Mouse (Mus musculus): ENCODE data around the gene Ttc25.
"Not testable (repeated sequence)": the region's sequence is repeated elsewhere in the genome, so short reads cannot be mapped to it uniquely, and the experiment has no call there.

Ttc25 gene

DNA sequence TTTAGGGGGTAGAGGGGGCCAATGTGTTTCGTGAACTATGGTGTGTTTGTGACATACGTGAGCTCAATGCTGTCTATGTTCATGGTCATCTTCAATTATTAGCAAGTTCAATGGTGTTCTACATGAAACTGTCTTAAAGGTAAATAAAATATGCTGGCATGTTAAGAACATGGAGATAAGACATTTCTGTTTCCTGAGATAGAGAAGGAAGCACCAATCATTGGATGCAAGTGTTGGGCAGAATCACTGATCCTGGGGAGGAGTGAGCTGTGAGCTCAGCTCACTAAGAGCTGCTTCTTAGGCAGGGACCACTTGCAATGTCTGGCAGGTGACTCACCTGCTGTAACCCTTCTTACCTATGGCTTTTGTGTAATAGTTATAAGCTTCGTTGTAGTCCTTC, 56.0 kb downstream of the Ttc25 start:
- in situ Hi-C loops (cut with MboI, MseI), result no loop called here

DNA sequence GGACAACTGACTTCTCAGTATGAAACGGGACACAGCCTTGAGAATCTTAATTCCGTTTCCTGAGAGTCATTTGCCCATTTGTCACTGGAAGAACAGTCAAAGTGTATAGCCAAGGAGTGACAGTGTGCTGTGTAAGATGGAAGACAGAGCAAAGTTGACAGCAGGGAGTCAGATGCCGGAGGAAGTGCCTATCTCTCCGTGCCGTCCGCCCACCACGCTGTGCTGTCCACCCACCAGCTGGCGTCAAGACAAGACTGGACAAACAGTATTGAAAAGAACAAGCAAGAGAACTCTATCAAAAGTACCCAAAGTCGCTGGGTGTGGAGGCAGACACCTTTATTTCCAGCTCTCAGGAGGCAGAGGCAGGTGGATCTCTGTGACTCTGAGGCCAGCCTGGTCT, 57.7 kb downstream of the Ttc25 start:
- in situ Hi-C loops (cut with MboI, MseI), result no loop called here

DNA sequence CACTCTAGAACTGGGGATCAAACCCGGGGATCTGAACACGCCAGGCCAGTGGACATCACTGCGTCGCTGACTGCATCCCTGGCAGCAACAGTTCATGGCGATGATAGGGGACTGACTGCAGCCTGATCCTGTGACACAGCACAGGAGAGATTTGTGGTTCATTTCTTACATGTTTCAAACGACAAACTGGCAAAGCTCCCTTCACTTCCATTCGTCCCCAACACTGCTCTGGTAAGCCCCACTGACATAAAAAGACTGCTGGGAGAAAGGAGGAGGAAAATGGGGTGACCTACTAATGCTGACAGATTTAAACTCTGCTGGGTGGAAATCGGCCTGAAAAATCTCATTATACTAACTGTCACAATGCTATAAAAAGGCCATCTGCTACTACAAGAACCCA, 58.4 kb downstream of the Ttc25 start:
- in situ Hi-C loops (cut with MboI, MseI), result no loop called here

DNA sequence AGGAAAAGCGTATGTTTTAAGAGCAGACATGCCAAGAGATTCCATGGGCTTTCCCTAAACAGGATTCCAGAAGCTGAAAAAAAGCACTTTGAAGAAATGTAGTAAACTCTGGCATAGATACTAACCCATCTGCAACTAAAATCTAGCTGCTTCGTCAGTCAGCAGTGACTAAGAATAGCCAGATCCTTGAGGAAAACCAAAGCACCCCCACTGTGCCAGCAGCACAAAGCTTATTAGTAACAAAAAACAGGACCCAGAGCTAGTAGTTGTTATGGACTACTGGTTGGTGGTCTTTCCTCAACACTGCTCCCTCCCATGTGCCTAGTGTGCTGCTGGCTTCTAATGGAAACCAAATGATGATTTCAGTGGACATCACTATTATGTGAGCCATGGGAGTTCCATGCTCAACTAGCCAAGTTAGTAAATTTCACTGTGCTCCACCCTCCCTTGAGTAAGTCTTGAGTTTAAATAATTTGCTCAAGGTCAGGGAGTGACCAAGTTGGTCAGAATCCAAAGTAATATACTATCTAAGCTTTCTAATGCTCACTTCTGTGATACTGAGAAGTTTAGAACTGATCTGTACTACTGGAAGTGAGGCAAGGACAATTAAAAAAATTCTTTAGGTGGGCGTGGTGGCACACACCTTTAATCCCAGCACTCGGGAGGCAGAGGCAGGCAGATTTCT, 59.1 kb downstream of the Ttc25 start:
- in situ Hi-C loops (cut with MboI, MseI), result no loop called here

DNA sequence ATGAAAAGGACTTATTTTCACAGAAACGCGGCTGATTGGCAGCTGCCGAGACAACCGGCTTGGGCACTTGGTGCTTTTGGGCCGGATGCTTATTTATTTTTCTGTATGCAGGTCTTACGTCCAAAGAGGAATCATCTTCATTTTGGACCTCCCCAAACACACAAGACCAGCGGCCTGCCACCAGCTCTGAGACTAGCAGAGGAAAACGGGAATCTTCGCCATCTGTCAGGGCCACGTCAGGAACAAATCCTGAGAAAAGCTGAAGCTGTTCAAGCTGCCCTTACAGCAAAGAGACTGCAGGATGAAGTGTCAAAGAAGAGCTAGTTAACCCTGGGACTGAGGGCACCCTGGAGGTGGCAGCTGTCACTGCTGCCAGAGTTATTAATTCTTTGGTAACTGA, 60.0 kb downstream of the Ttc25 start:
- in situ Hi-C loops (cut with MboI, MseI), result no loop called here

DNA sequence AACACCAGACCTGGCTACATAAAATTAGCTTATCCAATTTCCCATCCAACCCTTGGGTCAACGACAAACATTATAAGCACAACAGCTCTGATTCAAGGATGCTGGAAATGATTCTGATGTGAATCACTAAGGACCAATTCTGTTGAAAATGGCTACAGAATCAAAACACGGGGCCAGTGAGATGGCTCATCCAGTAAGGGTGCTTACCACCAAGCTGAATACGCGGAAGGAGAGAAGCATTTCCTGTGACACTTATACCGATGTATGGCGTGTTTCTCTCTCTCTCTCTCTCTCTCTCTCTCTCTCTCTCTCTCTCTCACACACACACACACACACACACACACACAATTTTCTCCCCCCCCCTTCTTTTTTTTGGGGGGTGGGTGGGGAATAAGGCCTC, 61.7 kb downstream of the Ttc25 start:
- in situ Hi-C loops (cut with MboI, MseI), result no loop called here

DNA sequence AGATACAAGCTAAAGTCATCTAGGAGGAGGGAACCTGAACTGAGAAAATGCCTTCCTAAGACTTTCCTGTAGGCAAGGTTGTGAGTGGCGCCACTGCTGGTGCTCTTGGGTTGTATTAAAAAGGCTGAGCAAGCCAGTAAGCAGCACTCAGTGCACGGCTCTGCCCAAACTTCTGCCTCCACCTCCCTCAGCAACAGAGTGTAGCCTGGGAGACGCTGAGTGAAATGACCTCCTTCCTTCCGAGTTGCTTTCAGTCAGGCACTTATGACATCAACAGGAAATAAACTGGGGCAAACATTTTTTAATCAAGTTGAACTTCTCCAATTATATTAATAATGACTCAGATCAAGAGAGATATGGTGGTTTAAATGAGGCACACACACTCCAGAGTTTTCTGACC, 63.4 kb downstream of the Ttc25 start:
- in situ Hi-C loops (cut with MboI, MseI), result no loop called here

DNA sequence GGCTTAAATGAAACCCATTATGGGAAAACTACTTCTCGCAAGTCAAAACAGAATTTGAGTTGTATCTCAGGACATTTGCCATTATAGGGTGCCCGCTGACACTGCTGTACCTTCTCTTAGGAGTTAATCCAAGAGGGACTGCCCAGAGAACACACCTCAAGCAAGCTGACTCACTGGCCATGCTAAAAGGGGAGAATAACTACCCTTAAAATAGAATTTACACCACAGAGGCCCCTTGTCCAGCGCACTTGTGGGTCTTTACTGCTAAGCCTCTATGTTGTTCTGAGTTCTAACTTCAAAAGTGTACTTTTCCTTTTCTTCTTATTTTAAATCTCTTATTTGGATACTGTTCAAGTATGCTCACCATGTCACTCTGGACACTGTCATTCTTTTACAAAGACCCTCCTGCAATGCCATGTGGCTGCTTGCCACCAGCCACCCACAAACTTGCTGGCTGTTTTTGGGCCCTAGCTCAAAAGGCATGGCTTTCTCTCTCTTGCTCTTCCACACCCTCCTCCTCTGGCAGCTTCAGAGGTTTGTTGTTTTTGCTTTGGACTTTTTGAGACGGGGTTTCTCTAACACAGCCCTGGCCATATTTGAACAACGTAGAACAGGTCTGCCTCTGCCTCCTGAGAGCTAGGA, 64.1 kb downstream of the Ttc25 start:
- in situ Hi-C loops (cut with MboI, MseI), result no loop called here

DNA sequence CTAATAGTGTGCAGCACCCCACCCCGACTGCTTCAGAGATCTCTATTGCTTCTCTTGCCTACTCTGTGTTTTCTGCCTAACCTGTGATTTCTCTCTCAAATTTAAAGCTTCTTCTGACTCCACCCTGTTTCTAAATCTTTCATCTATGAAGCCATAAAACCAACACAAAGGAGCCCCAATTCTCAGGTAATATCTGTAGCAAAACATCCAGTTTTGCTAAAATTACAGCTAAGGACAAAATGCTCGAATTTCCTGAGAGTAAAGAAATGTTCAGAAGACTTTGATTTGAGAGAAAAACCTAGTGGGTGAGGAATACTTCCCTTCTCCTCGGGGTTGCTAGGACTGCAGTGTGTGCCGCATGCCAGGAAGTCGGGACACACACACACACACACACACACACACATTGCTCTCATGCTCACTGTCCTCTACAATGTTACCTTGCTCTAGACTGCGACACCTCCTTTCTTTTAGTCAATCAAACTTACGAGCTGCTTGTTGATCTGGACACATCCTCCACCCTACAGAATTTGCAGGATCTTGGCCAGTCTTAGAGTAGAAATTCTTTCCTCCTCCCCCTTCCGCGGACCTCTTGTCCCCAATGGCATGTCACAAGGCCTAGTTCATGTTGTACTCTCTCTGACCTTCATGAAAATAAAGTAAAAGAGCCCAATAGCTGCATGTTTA, 64.7 kb downstream of the Ttc25 start:
- in situ Hi-C loops (cut with MboI, MseI), result no loop called here

DNA sequence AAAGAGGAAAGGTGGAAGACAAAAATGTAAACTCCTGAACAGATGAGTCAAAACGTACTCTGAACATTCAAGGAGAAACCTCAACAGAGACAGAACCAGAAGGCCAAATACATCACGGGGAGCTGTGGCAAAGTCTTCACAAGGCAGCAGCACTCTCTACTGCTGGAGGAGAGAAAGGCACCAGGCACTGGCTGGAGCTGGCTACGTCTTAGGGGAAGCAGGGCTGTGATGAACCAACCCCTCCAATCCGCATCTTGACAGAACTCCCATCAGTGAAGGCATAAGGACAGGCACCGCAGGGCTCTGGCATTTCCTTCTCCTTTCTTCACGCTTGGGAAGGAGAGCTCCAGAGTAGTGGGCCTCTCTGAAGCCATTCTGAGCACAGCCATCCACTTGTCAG, 66.2 kb downstream of the Ttc25 start:
- in situ Hi-C loops (cut with MboI, MseI), result no loop called here

DNA sequence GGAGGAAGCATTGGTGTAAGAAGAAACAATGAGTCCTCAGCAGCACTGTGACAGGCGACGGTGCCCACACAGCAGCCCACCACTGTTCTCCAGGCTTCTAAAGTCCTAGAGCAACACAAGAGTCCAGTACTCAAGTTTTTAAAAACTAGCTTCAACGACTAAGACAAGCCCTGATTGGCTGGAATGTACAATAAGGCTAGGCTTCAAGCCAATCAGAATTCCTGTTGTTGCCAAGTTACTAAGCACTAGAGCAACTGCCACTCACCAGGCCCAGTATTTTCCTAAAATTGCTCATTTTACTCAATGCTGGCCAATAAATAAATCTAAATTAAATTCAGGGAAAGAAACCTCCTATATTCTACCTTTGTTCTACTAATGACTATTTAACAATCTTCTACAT, 67.8 kb downstream of the Ttc25 start:
- in situ Hi-C loops (cut with MboI, MseI), result no loop called here

DNA sequence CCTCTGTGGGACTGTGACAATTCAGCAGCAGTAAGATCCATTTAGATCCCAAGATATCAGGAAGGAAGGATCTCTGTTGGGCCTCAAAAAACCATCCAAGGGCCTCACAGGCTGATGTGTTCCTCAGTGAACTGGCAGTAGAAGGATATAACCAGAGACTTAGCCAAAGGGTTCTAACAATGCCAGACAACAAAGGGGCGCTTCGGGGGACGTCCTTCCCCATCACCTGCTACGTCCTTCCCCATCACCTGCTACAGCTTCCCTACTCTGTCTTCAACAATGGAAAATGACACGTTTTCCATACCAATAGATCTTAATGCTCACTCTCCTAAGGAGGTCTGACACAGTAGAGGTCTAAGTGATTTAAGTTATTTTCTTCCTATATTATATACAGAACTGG, 70.9 kb downstream of the Ttc25 start:
- in situ Hi-C loops (cut with MboI, MseI), result no loop called here

DNA sequence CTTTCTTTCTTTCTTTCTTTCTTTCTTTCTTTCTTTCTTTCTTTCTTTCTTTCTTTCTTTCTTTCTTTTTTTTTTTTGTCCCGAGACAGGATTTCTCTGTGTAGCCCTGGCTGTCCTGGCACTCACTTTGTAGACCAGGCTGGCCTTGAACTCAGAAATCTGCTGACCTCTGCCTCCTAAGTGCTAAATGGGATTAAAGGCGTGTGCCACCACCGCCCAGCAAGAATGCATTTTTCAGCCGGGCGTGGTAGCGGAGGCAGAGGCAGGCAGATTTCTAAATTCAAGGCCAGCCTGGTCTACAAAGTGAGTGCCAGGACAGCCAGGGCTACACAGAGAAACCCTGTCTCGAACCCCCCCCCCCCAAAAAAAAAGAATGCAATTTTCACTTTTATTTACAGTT, 71.4 kb downstream of the Ttc25 start:
- in situ Hi-C loops (cut with MboI, MseI), result not testable (repeated sequence)

DNA sequence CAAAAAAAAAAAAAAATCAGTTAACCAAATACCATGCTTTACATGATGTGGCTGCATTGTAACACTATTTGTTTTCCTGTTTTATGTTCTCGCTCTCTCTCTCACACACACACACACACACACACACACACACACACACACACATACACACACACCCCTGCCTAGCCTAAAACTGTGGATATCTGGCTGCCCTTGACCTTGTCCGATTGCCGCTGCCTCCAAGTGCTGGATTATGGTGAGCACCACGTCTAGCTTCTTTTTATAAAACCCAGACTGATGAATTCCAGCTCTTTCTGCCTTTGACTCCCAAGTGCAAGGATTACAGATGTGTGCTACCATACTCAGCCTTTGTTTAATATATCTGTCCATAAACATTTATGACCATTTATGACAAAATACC, 72.1 kb downstream of the Ttc25 start:
- in situ Hi-C loops (cut with MboI, MseI), result no loop called here

DNA sequence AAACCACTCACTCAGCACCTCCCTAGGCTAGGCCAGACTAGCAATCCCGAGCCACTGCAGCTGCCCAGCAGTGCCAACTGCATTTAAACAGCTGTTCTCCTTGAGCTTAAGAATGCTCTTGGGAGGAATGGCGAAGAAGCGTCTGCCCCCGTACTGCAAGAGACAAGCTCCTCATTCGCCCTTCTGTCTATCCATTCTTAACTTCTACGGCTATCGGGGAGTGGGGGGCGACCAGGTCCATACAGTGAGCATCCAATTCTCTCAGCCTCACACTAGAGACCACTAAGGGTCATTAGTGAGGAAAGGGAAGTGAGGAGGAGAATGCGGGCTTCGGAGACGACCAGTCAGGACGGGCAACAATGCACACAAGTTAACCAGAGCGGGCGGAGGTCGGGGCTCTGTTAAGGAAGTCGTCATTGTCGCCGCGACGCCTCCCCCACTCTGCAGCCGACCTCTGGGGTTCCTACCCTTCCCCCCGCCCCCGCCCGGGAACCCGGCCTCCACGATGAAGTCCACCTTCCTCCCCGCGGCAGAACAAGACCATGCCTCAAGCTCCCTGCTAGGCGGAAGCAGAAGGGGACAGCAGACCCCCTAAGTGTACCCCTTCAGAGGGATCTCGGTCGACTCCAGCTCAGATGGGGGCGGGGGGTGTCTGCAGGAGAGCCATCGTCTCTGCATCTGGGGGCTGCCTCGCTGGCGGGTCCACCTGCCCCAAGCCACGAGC, 73.5 kb downstream of the Ttc25 start, which contains the start of gene Nkiras2:
TSS of gene Nkiras2 (plus strand) at position 484 of the 724 bp plus-strand sequence.
- in situ Hi-C loops (cut with MboI, MseI), result no loop called here

DNA sequence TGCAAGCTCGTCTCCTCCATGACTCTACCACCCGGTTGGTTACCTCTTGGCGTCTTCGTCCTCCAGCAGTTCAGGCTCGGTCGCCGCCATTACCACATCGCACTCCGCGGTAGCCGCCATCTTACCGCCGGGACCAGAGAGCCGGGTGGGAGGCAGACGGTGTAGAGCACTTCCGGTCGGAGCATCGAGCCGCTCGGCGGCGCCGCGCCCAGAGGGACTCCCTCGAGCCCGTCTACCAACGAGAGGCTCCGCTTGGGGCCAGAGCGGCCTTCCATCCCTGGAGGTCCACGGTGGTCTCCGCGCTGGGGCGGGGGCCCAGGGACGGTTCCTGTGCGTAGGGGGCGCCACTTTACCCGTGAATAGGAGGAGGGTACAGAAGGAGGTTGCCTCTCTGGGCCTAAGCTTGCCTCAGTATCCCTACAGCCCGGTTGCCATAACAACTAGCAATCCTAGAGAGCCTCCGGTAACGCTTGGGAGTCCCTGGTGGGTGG, 74.1 kb downstream of the Ttc25 start:
- in situ Hi-C loops (cut with MboI, MseI), result no loop called here

DNA sequence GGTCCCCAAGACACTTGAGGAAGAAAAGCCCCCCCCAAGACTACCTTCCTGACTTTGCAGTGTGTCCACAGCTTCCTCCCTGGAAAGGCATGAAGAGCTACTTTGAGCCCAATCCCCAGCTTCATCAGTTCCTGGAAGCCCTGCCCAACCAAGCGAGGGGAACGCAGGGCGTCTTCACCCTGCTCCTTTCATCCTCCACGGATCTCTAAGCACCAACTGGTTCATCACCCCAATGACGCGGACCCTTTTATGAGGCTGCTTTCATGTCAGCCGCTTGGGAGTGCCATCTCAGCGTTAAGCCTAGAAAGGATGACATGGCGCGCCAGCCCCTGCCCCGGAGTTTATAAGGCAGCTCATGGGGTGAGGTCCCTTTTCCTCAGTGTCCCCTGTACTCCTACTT, 74.6 kb downstream of the Ttc25 start, which contains the start of gene Dnajc7:
TSS of gene Dnajc7 (minus strand) at position 187 of the 400 bp plus-strand sequence.
- in situ Hi-C loops (cut with MboI, MseI), result loop anchor here (5.0 kb wide), 1 partner anchor 43 kb away; no protein-coding TSS in a partner anchor

Measured in T-helper 2 cell (primary cell).